ENCODE assay signal across 1 mouse cellular context in genomic region chr19:6373539-6374400, GRCm38 (mm10).
TF ChIP-seq lines count a peak whose summit lies in the region.

No protein-coding gene starts in this region.

TF ChIP-seq in MEL, 35 proteins besides CTCF, POLR2A, EP300 and RAD21 (continued from another document):
- TF ChIP-seq MEF2A (IDR thresholded peaks at IDR 0.05; ENCODE audit: extremely low read depth, insufficient replicate concordance, low read depth, low read length, poor library complexity, severe bottlenecking) = no peak
TF ChIP-seq in MEL: peak in this region for 0.
